Mouse (Mus musculus) intestine, embryonic 16.5 days (tissue): ENCODE measurements at regions not wholly inside any gene's neighbourhood (a gene's known extent, or its start where the extent isn't known, plus 50 kb on each side); places are given as distances from the start of the nearest gene placed in this dataset.

Experiments used
- ATAC-seq: fragments of 200-750 bp; cut with Nextera tagmentation; 2 replicates; pipeline ENCODE4 v1.8.0; 2017; ENCODE audit warnings: moderate TSS enrichment, moderate library complexity
- H3K27ac ChIP-seq: fragments of 300-500 bp; sonication (generic); 2 replicates; pipeline ENCODE4 v1.5.1; 2014; ENCODE audit warnings: mild to moderate bottlenecking, low read length
- H3K27me3 ChIP-seq: fragments of 300-500 bp; sonication (generic); replicated peaks from 2 replicates; pipeline ENCODE4 v1.6.1; 2014; ENCODE audit warnings: low read length, control low read depth, mixed read lengths; ENCODE audit not compliant: control insufficient read depth, insufficient read depth
- H3K36me3 ChIP-seq: fragments of 300-500 bp; sonication (generic); 2 replicates; pipeline ENCODE4 v1.6.1; 2014; ENCODE audit warnings: low read length, control low read depth; ENCODE audit not compliant: control insufficient read depth, insufficient read depth
- H3K4me1 ChIP-seq: fragments of 300-500 bp; sonication (generic); 2 replicates; pipeline ENCODE4 v1.6.1; 2014; ENCODE audit warnings: low read length, control low read depth, mixed read lengths; ENCODE audit not compliant: control insufficient read depth, insufficient read depth
- H3K4me2 ChIP-seq: fragments of 300-500 bp; sonication (generic); 2 replicates; pipeline ENCODE4 v1.6.1; 2014; ENCODE audit warnings: low read depth, low read length, control low read depth
- H3K4me3 ChIP-seq: fragments of 300-500 bp; sonication (generic); 2 replicates; pipeline ENCODE4 v1.5.1; 2014; ENCODE audit warnings: mild to moderate bottlenecking, low read length
- H3K9ac ChIP-seq: fragments of 300-500 bp; sonication (generic); 2 replicates; pipeline ENCODE4 v1.6.1; 2014; ENCODE audit warnings: low read depth, low read length
- H3K9me3 ChIP-seq: fragments of 300-500 bp; sonication (generic); 2 replicates; pipeline ENCODE4 v1.6.1; 2016; ENCODE audit warnings: low read length, control low read depth; ENCODE audit not compliant: control insufficient read depth
- WGBS: fragments of 180-500 bp; shearing (Covaris S2); extraction: QIAGEN DNeasy Blood & Tissue Kit; methylation state at CpG from one replicate; pipeline ENCODE4 v1.1.7; 2014; 5-methylcytosine and 5-hydroxymethylcytosine counted together

GRCm38 (mm10) chr15:51136121-51136520 is 2748.6 kb upstream of the Gm7489 start:
- ATAC-seq, result no peak
- Histone ChIP-seq H3K27ac (no peak overlapping the region), H3K27me3 (no peaks in the 10 kb centered on the region), H3K36me3 (no peaks in the 10 kb centered on the region), H3K4me1 (no peaks in the 10 kb centered on the region), H3K9me3 (no peaks in the 10 kb centered on the region), H3K4me3 (no peak overlapping the region), H3K9ac (no peak overlapping the region), H3K4me2 (no peak overlapping the region)
- 75% methylated on average over 1 of the region's 1 CpGs for WGBS

- no peak overlapping the region for H3K4me2 ChIP-seq
- H3K9ac ChIP-seq, result no peak overlapping the region
- no peak overlapping the region for H3K4me3 ChIP-seq
- no peaks in the 10 kb centered on the region for H3K36me3 ChIP-seq
- H3K27ac ChIP-seq, result no peak overlapping the region
- no peaks in the 10 kb centered on the region for H3K4me1 ChIP-seq
- no peaks in the 10 kb centered on the region for H3K27me3 ChIP-seq
- H3K9me3 ChIP-seq, result no peaks in the 10 kb centered on the region
- 54% methylated on average over 4 of the region's 4 CpGs for WGBS
- no peak for ATAC-seq
These were observed 2745.2 kb upstream of the Gm7489 start for GRCm38 (mm10) chr15:51139507-51139906.

GRCm38 (mm10) chr15:51173976-51174620 is 2710.6 kb upstream of the Gm7489 start:
- Histone ChIP-seq H3K4me3 (no peak overlapping the region), H3K9ac (no peak overlapping the region), H3K27me3 (no peaks in the 10 kb centered on the region), H3K27ac (no peak overlapping the region), H3K9me3 (no peaks in the 10 kb centered on the region), H3K36me3 (no peaks in the 10 kb centered on the region), H3K4me1 (no peaks in the 10 kb centered on the region), H3K4me2 (no peak overlapping the region)
- WGBS, result 84% methylated on average over 1 of the region's 1 CpGs
- no peak for ATAC-seq

- no peaks in the 10 kb centered on the region for H3K9me3 ChIP-seq
- H3K4me3 ChIP-seq, result no peak overlapping the region
- 62% methylated on average over 2 of the region's 2 CpGs for WGBS
- H3K27ac ChIP-seq, result no peak overlapping the region
- ATAC-seq, result no peak
- H3K4me2 ChIP-seq, result no peak overlapping the region
- no peaks in the 10 kb centered on the region for H3K36me3 ChIP-seq
- no peak overlapping the region for H3K9ac ChIP-seq
- no peaks in the 10 kb centered on the region for H3K4me1 ChIP-seq
- no peaks in the 10 kb centered on the region for H3K27me3 ChIP-seq
These were observed 2708.2 kb upstream of the Gm7489 start for GRCm38 (mm10) chr15:51176466-51176865.

GRCm38 (mm10) chr15:51189134-51189533 is 2695.6 kb upstream of the Gm7489 start:
- Histone ChIP-seq H3K36me3 (no peaks in the 10 kb centered on the region), H3K27ac (no peak overlapping the region), H3K4me2 (no peak overlapping the region), H3K9ac (no peak overlapping the region), H3K4me1 (no peaks in the 10 kb centered on the region), H3K4me3 (no peak overlapping the region), H3K27me3 (no peaks in the 10 kb centered on the region), H3K9me3 (no peaks in the 10 kb centered on the region)
- WGBS, result 77% methylated on average over 3 of the region's 3 CpGs
- ATAC-seq, result no peak

GRCm38 (mm10) chr15:51197466-51198158 is 2687.1 kb upstream of the Gm7489 start:
- Histone ChIP-seq H3K9me3 (no peaks in the 10 kb centered on the region), H3K9ac (no peak overlapping the region), H3K27ac (no peak overlapping the region), H3K4me3 (no peak overlapping the region), H3K27me3 (no peaks in the 10 kb centered on the region), H3K36me3 (no peaks in the 10 kb centered on the region), H3K4me1 (no peaks in the 10 kb centered on the region), H3K4me2 (no peak overlapping the region)
- ATAC-seq, result no peak
- WGBS, result 41% methylated on average over 4 of the region's 4 CpGs

- 57% methylated on average over 2 of the region's 2 CpGs for WGBS
- no peak overlapping the region for H3K9ac ChIP-seq
- no peak overlapping the region for H3K27ac ChIP-seq
- ATAC-seq, result no peak
- H3K27me3 ChIP-seq, result no peaks in the 10 kb centered on the region
- no peak overlapping the region for H3K4me3 ChIP-seq
- H3K9me3 ChIP-seq, result no peaks in the 10 kb centered on the region
- H3K36me3 ChIP-seq, result no peaks in the 10 kb centered on the region
- no peak overlapping the region for H3K4me2 ChIP-seq
- H3K4me1 ChIP-seq, result no peaks in the 10 kb centered on the region
These were observed 2681.4 kb upstream of the Gm7489 start for GRCm38 (mm10) chr15:51203351-51203750.

GRCm38 (mm10) chr15:51206050-51206449 is 2678.7 kb upstream of the Gm7489 start:
- Histone ChIP-seq H3K27ac (no peak overlapping the region), H3K9ac (no peak overlapping the region), H3K4me2 (no peak overlapping the region), H3K4me1 (no peaks in the 10 kb centered on the region), H3K27me3 (no peaks in the 10 kb centered on the region), H3K4me3 (no peak overlapping the region), H3K36me3 (no peaks in the 10 kb centered on the region), H3K9me3 (no peaks in the 10 kb centered on the region)
- ATAC-seq, result no peak
- 76% methylated on average over 3 of the region's 3 CpGs for WGBS

- Histone ChIP-seq H3K4me3 (no peak overlapping the region), H3K27me3 (no peaks in the 10 kb centered on the region), H3K36me3 (no peaks in the 10 kb centered on the region), H3K9ac (no peak overlapping the region), H3K4me2 (no peak overlapping the region), H3K4me1 (no peaks in the 10 kb centered on the region), H3K9me3 (no peaks in the 10 kb centered on the region), H3K27ac (no peak overlapping the region)
- 63% methylated on average over 2 of the region's 2 CpGs for WGBS
- ATAC-seq, result no peak
These were observed 2677.9 kb upstream of the Gm7489 start for GRCm38 (mm10) chr15:51206773-51207172.

GRCm38 (mm10) chr15:51234873-51235272 is 2649.8 kb upstream of the Gm7489 start:
- Histone ChIP-seq H3K27ac (no peak overlapping the region), H3K27me3 (no peaks in the 10 kb centered on the region), H3K9me3 (no peaks in the 10 kb centered on the region), H3K4me1 (no peaks in the 10 kb centered on the region), H3K4me3 (no peak overlapping the region), H3K4me2 (no peak overlapping the region), H3K9ac (no peak overlapping the region), H3K36me3 (no peaks in the 10 kb centered on the region)
- WGBS, result 70% methylated on average over 1 of the region's 1 CpGs
- no peak for ATAC-seq
